Mouse (Mus musculus) cerebral cortex, adult 2 months (tissue): ENCODE results near the gene Gm20604.

Experiments
- WGBS: fragments of 180-500 bp; shearing (Covaris S2); methylation state at CpG from one replicate; pipeline ENCODE4 v1.1.7; 2018; 5-methylcytosine and 5-hydroxymethylcytosine counted together

Gm20604 gene

GRCm38 (mm10) chr12:102758403-102758756, at the start of gene Gm20604:
TSS of gene Gm20604 (minus strand) at chr12:102758672.
- under 1% methylated on average over 10 of the region's 10 CpGs for WGBS

GRCm38 (mm10) chr12:102799528-102799927, 41.1 kb upstream of the Gm20604 start:
- 98% methylated on average over 2 of the region's 2 CpGs for WGBS

- WGBS: 90% methylated on average over 7 of the region's 7 CpGs
Observed at GRCm38 (mm10) chr12:102787927-102788326, 29.5 kb upstream of the Gm20604 start.

GRCm38 (mm10) chr12:102785593-102785985, 27.1 kb upstream of the Gm20604 start:
- WGBS: 38% methylated on average over 5 of the region's 5 CpGs

- WGBS: 84% methylated on average over 19 of the region's 19 CpGs
Observed at GRCm38 (mm10) chr12:102784899-102785592, 26.6 kb upstream of the Gm20604 start.

- 77% methylated on average over 5 of the region's 5 CpGs for WGBS
Observed at GRCm38 (mm10) chr12:102782841-102783240, 24.4 kb upstream of the Gm20604 start.

- WGBS: 76% methylated on average over 3 of the region's 3 CpGs
Observed at GRCm38 (mm10) chr12:102779452-102779851, 21.0 kb upstream of the Gm20604 start.

GRCm38 (mm10) chr12:102778151-102778550, 19.7 kb upstream of the Gm20604 start:
- WGBS: 76% methylated on average over 5 of the region's 5 CpGs

GRCm38 (mm10) chr12:102776035-102776434, 17.6 kb upstream of the Gm20604 start:
- WGBS: 88% methylated on average over 14 of the region's 14 CpGs

GRCm38 (mm10) chr12:102772676-102773075, 14.2 kb upstream of the Gm20604 start:
- 96% methylated on average over 5 of the region's 5 CpGs for WGBS

GRCm38 (mm10) chr12:102771601-102772000, 13.1 kb upstream of the Gm20604 start:
- 93% methylated on average over 8 of the region's 8 CpGs for WGBS

GRCm38 (mm10) chr12:102769000-102769399, 10.5 kb upstream of the Gm20604 start:
- WGBS: 92% methylated on average over 4 of the region's 4 CpGs

- 71% methylated on average over 3 of the region's 3 CpGs for WGBS
Observed at GRCm38 (mm10) chr12:102761668-102762067, 3.2 kb upstream of the Gm20604 start.

- WGBS: 4% methylated on average over 5 of the region's 5 CpGs
Observed at GRCm38 (mm10) chr12:102758936-102759335, 464 bp upstream of the Gm20604 start.

GRCm38 (mm10) chr12:102757689-102758402, 626 bp downstream of the Gm20604 start, which contains the start of the genes Gm28051, Gon7 and Ubr7:
TSS of gene Gm28051 (minus strand) at chr12:102757765.
TSS of gene Gon7 (minus strand) at chr12:102757803.
TSS of gene Ubr7 (plus strand) at chr12:102757967.
- under 1% methylated on average over 73 of the region's 73 CpGs for WGBS

GRCm38 (mm10) chr12:102757055-102757688, 1.3 kb downstream of the Gm20604 start:
- WGBS: 2% methylated on average over 46 of the region's 46 CpGs

GRCm38 (mm10) chr12:102756304-102756703, 2.2 kb downstream of the Gm20604 start:
- 80% methylated on average over 7 of the region's 7 CpGs for WGBS

- 63% methylated on average over 3 of the region's 3 CpGs for WGBS
Observed at GRCm38 (mm10) chr12:102748256-102748655, 10.2 kb downstream of the Gm20604 start.

- WGBS: 36% methylated on average over 6 of the region's 6 CpGs
Observed at GRCm38 (mm10) chr12:102744839-102745238, 13.6 kb downstream of the Gm20604 start.

GRCm38 (mm10) chr12:102743589-102744574, 14.6 kb downstream of the Gm20604 start, which contains the start of the genes Moap1 and Tmem251:
TSS of gene Moap1 (minus strand) at chr12:102743661.
TSS of gene Tmem251 (plus strand) at chr12:102743762.
- under 1% methylated on average over 61 of the region's 63 CpGs for WGBS

GRCm38 (mm10) chr12:102743036-102743588, 15.4 kb downstream of the Gm20604 start:
- WGBS: under 1% methylated on average over 33 of the region's 33 CpGs
